Mouse (Mus musculus) kidney, postnatal 0 days (tissue): ENCODE measurements at regions not wholly inside any gene's neighbourhood (a gene's known extent, or its start where the extent isn't known, plus 50 kb on each side); places are given as distances from the start of the nearest gene placed in this dataset.
A peak's percentile ranks its signal among the peaks of the same experiment; 100 is the strongest.

ENCODE experiments used
- ATAC-seq: fragments of 200-750 bp; cut with Nextera tagmentation; replicated peaks from 2 replicates; pipeline ENCODE4 v1.8.0; 2017; ENCODE audit warnings: low read depth, moderate number of reproducible peaks, moderate TSS enrichment, moderate library complexity; ENCODE audit not compliant: low FRiP score
- DNase-seq: peaks from one replicate; pipeline ENCODE4 v3.0.0-alpha.2; 2016; ENCODE audit warnings: low spot score
- H3K27ac ChIP-seq: fragments of 300-500 bp; sonication (generic); 2 replicates; pipeline ENCODE4 v1.5.1; 2014; ENCODE audit warnings: mild to moderate bottlenecking
- H3K27me3 ChIP-seq: fragments of 300-500 bp; sonication (generic); 2 replicates; pipeline ENCODE4 v1.6.1; 2014; ENCODE audit warnings: low read length, mixed read lengths; ENCODE audit not compliant: insufficient read depth
- H3K36me3 ChIP-seq: fragments of 300-500 bp; sonication (generic); 2 replicates; pipeline ENCODE4 v1.6.1; 2014; ENCODE audit warnings: low read length, mixed read lengths; ENCODE audit not compliant: insufficient read depth
- H3K4me1 ChIP-seq: fragments of 300-500 bp; sonication (generic); replicated peaks from 2 replicates; pipeline ENCODE4 v1.6.1; 2014; ENCODE audit warnings: antibody characterized with exemption, low read length, mixed read lengths; ENCODE audit not compliant: insufficient read depth
- H3K4me2 ChIP-seq: fragments of 300-500 bp; sonication (generic); 2 replicates; pipeline ENCODE4 v1.6.1; 2014; ENCODE audit warnings: mild to moderate bottlenecking, low read length, moderate library complexity, mixed read lengths
- H3K4me3 ChIP-seq: fragments of 300-500 bp; sonication (generic); replicated peaks from 2 replicates; pipeline ENCODE4 v1.5.1; 2014; ENCODE audit warnings: low read depth, low read length
- H3K9ac ChIP-seq: fragments of 300-500 bp; sonication (generic); 2 replicates; pipeline ENCODE4 v1.6.1; 2014; ENCODE audit warnings: low read depth, low read length
- H3K9me3 ChIP-seq: fragments of 300-500 bp; sonication (generic); replicated peaks from 2 replicates; pipeline ENCODE4 v1.6.1; 2016; ENCODE audit warnings: low read length, inconsistent platforms, mixed read lengths
- CTCF ChIP-seq: IDR thresholded peaks from 2 replicates; pipeline ENCODE4 v1.5.1; 2016; ENCODE audit warnings: antibody characterized with exemption, low read depth, mild to moderate bottlenecking, moderate library complexity
- WGBS: fragments of 180-500 bp; shearing (Covaris S2); extraction: QIAGEN DNeasy Blood & Tissue Kit; methylation state at CpG from one replicate; pipeline ENCODE4 v1.1.7; 2014; 5-methylcytosine and 5-hydroxymethylcytosine counted together

GRCm38 (mm10) chr14:104208855-104209254 is 258.9 kb downstream of the Pou4f1 start:
- WGBS: 47% methylated on average over 4 of the region's 4 CpGs

GRCm38 (mm10) chr14:104208040-104208816 is 259.6 kb downstream of the Pou4f1 start:
- H3K9ac ChIP-seq: no peak overlapping the region
- WGBS: 61% methylated on average over 7 of the region's 7 CpGs
- H3K4me2 ChIP-seq: no peak overlapping the region
- H3K4me3 ChIP-seq: no peak overlapping the region
- H3K36me3 ChIP-seq: no peaks in the 10 kb centered on the region
- H3K27ac ChIP-seq: 0 out of 2 replicates have a peak overlapping the region, but pooled peaks have one; percentile 31
- H3K4me1 ChIP-seq: no peaks in the 10 kb centered on the region
- DNase-seq (peak; percentile 25), ATAC-seq (no peak)
- no peak for TF ChIP-seq CTCF
- no peaks in the 10 kb centered on the region for H3K27me3 ChIP-seq
- H3K9me3 ChIP-seq: no peaks in the 10 kb centered on the region

More at GRCm38 (mm10) chr14:104208855-104209254, 258.9 kb downstream of the Pou4f1 start:
- Histone ChIP-seq H3K27me3 (no peaks in the 10 kb centered on the region), H3K4me1 (no peaks in the 10 kb centered on the region), H3K36me3 (no peaks in the 10 kb centered on the region), H3K9me3 (no peaks in the 10 kb centered on the region), H3K4me2 (no peak overlapping the region), H3K9ac (no peak overlapping the region), H3K4me3 (no peak overlapping the region), H3K27ac (no peak overlapping the region)
- ATAC-seq (no peak), DNase-seq (peak; percentile 72)
- TF ChIP-seq CTCF: no peak

- peak; percentile 61 for DNase-seq
- no peaks in the 10 kb centered on the region for H3K36me3 ChIP-seq
- no peaks in the 10 kb centered on the region for H3K9me3 ChIP-seq
- no peak overlapping the region for H3K4me2 ChIP-seq
- H3K27ac ChIP-seq: no peak overlapping the region; the same call in 1 of the 2 replicates
- H3K27me3 ChIP-seq: no peaks in the 10 kb centered on the region
- no peaks in the 10 kb centered on the region for H3K4me1 ChIP-seq
- no peak overlapping the region for H3K4me3 ChIP-seq
- WGBS: 26% methylated on average over 2 of the region's 2 CpGs
- ATAC-seq: no peak
- H3K9ac ChIP-seq: no peak overlapping the region
- no peak for TF ChIP-seq CTCF
These were observed 261.2 kb downstream of the Pou4f1 start for GRCm38 (mm10) chr14:104206602-104207001.

- Histone ChIP-seq H3K4me2 (no peak overlapping the region), H3K4me3 (no peak overlapping the region), H3K9me3 (no peaks in the 10 kb centered on the region), H3K9ac (no peak overlapping the region), H3K27ac (no peak overlapping the region), H3K36me3 (no peaks in the 10 kb centered on the region), H3K27me3 (no peaks in the 10 kb centered on the region), H3K4me1 (no peaks in the 10 kb centered on the region)
- peak; percentile 55 for TF ChIP-seq CTCF
- peak; percentile 54 for DNase-seq
- 68% methylated on average over 17 of the region's 17 CpGs for WGBS
- ATAC-seq: no peak
These were observed 264.4 kb downstream of the Pou4f1 start for GRCm38 (mm10) chr14:104203239-104203986.

- Histone ChIP-seq H3K9me3 (no peaks in the 10 kb centered on the region), H3K27ac (no peak overlapping the region), H3K9ac (no peak overlapping the region), H3K36me3 (no peaks in the 10 kb centered on the region), H3K27me3 (no peaks in the 10 kb centered on the region), H3K4me3 (no peak overlapping the region), H3K4me2 (no peak overlapping the region), H3K4me1 (no peaks in the 10 kb centered on the region)
- DNase-seq (no peak), ATAC-seq (no peak)
- WGBS: 80% methylated on average over 11 of the region's 11 CpGs
- TF ChIP-seq CTCF: no peak
These were observed 274.6 kb downstream of the Pou4f1 start for GRCm38 (mm10) chr14:104193198-104193597.

GRCm38 (mm10) chr14:104175122-104175521 is 292.7 kb downstream of the Pou4f1 start:
- Histone ChIP-seq H3K36me3 (no peaks in the 10 kb centered on the region), H3K4me2 (no peak overlapping the region), H3K4me3 (no peak overlapping the region), H3K4me1 (no peaks in the 10 kb centered on the region), H3K9ac (no peak overlapping the region), H3K9me3 (no peaks in the 10 kb centered on the region), H3K27ac (no peak overlapping the region), H3K27me3 (no peaks in the 10 kb centered on the region)
- no peak for DNase-seq
- ATAC-seq: no peak
- TF ChIP-seq CTCF: no peak
